Mouse (Mus musculus): ENCODE results near the gene Tcf7l2. TPM values are rescaled to one million over a fixed set of nuclear protein-coding genes. Genes with fewer than 3 reads are reported as not detected.

The Tcf7l2 gene
- polyA plus RNA-seq, 1 experiment, result 22.0 TPM

DNA sequence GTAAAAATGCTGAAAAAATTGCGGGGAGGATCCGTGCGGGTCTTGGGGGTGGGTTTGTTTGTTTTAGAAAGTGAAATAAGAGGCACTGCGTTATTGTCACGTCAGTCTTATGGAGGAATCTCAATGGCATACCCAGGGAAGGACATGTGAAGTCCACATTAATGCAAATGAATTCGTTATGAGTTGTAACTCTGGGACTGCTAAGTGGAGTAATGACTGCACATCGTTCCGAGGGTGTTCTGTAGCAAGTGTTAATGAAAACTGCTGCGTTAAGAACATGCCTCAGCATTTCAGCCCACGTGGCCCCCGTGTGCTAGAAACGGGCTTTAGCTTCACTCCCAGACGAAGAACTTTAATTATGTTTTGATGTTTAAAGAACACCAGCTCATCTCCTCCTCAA, 8.4 kb downstream of the Tcf7l2 start:
- DNase-seq (ENCODE audit: low read depth, low spot score), result no peak
- WGBS, result 83% methylated on average over 13 of the region's 13 CpGs

- WGBS, result 76% methylated on average over 7 of the region's 7 CpGs
- no peak for DNase-seq (ENCODE audit: low read depth, low spot score)
Measured at GRCm38 (mm10) chr19:55750465-55750864, 8.8 kb downstream of the Tcf7l2 start.

DNA sequence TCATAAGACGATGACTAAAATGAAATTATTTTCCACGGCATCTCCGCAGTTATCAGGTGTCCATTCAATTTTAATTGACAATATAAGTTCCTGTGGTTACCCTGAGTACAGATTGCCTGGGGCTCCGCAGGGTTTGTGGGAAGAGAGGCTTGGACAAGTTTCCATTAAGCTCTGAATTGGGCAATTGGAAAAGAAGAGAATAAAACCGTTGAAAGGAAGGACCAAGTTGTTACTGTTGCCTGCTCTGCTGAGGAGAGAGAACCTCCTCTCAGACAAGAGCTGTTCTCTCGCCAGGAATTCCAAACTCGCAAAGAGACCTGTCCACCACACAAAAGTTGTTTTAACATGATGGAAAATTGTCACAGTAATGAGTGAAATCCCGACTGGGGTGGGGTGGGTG, 11.2 kb downstream of the Tcf7l2 start:
- WGBS, result 75% methylated on average over 8 of the region's 8 CpGs
- no peak for DNase-seq (ENCODE audit: low read depth, low spot score)

DNA sequence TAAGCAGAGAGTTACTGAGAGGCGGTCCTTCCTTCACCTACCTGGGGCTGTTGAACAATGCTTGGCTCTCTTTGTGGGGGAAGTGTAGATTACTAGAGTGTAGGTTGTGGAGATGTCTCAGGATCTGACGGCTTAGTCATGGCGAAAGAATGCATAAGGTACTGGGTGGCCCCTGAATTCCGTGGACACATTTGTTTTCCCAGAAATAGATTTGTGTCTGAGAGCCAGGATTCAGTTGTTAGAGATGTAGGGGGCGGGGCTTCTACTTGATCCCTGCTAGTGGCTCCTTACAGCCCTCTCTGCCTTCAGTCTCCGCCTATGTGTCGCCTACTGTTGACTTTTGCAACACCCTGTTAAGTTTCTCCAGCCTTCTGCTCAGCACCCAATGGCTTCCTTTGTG, 12.7 kb downstream of the Tcf7l2 start:
- DNase-seq (ENCODE audit: low read depth, low spot score), result no peak
- 29% methylated on average over 7 of the region's 7 CpGs for WGBS

DNA sequence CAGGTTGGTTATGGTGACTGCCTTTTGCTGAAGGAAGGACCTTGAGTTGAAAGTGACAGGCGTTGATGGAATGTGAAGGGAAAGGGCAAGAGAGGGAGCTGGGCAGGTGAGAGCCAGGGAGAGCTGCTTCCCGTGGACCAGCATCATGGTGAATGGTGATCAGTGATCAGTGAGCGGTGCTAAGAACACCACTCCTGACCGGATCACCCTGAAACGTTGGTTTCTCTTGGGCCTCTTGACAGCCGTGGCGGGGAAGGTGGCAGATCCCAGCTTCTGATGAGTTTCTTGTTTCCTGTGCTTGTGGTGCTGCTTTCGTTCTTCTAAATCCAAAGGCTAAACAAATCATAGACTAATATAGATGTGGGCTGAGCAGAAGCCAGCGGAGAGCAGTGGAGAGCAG, 13.8 kb downstream of the Tcf7l2 start:
- DNase-seq (ENCODE audit: low read depth, low spot score), result no peak
- 86% methylated on average over 9 of the region's 9 CpGs for WGBS

- WGBS, result 25% methylated on average over 8 of the region's 8 CpGs
- DNase-seq (ENCODE audit: low read depth, low spot score), result no peak
Measured at GRCm38 (mm10) chr19:55756707-55757106, 15.1 kb downstream of the Tcf7l2 start.

- WGBS, result 48% methylated on average over 6 of the region's 6 CpGs
- DNase-seq (ENCODE audit: low read depth, low spot score), result no peak
Measured at GRCm38 (mm10) chr19:55757403-55757802, 15.8 kb downstream of the Tcf7l2 start.

GRCm38 (mm10) chr19:55758158-55758557, 16.5 kb downstream of the Tcf7l2 start:
- DNase-seq (ENCODE audit: low read depth, low spot score), result no peak

DNA sequence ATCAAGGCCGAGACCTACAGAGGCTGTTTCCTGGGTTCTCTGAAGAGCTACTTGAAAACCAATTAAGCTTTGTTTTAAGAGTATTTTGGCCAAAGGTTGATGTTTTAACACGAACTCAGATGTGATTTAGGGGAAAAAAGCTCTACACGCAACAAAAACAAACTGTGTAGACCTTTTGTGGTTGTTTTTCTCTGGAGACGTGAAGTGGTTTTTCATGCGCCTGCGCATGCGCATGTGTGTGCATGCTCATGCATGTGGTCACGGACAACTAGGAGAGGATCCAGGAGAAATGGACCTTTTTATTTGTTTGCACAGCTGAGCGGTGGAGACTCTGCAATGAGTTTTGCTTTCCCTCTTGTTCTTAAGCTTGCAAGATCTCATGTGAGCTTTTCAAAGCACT, 17.4 kb downstream of the Tcf7l2 start:
- no peak for DNase-seq (ENCODE audit: low read depth, low spot score)
- WGBS, result 58% methylated on average over 9 of the region's 9 CpGs

DNA sequence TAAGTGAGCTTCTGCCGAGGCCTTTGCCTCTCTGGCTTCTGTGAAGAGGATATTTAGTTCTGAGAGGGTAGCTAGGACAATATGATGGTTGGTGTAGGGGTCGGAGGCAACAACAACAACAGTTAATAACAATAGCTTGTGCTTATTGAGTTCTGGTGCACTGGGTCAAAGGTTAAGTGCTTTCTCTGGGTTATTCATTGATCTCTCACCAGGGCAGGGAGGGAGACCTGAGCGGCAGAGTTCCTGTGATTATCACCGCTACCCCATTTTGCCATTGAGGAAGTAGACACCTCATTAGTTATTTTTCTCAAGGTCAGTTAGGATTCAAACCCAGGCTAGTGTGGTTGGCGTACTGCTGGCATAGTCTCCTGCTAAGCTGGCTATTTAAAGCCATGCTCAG, 19.5 kb downstream of the Tcf7l2 start:
- no peak for DNase-seq (ENCODE audit: low read depth, low spot score)
- 58% methylated on average over 5 of the region's 5 CpGs for WGBS

DNA sequence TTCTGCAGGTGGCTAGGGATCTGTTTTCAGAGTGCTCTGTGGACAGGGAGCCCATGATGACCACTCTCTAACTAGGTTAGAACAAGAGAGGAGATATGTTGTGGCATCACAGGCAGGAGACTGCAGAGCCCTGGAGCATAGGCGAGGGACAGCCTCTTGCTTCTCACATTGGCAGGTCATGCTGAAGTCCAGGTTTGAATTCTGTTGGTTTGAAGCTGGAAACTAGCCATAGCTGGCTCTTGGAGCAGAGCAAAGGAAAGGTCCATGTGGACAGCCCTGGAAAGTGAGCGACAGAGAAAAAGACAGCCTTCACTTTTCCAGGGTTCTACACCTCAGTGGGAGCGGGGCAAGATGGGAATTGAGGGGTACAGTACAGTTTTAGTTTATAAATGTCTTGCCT, 20.6 kb downstream of the Tcf7l2 start:
- DNase-seq (ENCODE audit: low read depth, low spot score), result no peak
- 94% methylated on average over 3 of the region's 3 CpGs for WGBS

GRCm38 (mm10) chr19:55765814-55766213, 24.2 kb downstream of the Tcf7l2 start:
- 84% methylated on average over 11 of the region's 11 CpGs for WGBS
- DNase-seq (ENCODE audit: low read depth, low spot score), result no peak

DNA sequence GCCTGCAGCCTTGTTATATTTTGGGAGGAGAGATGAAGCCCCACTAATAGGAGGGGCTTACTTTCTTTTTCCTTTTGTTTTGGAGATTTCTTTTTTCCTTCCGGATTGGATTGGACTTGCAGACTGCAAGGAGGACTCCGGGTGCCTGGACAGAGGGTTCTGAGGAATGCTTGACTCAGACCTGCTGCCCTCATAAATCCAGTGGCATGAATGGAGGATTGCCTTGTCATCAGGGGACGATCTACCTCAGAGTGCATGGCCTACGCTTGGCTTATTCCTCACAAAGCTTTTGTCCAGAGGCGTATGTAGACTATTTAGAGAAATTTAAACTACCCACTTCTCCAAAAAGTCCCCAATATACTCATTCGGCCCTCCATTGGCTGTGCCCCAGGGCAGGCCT, 25.5 kb downstream of the Tcf7l2 start:
- DNase-seq (ENCODE audit: low read depth, low spot score), result no peak
- WGBS, result 58% methylated on average over 6 of the region's 6 CpGs

DNA sequence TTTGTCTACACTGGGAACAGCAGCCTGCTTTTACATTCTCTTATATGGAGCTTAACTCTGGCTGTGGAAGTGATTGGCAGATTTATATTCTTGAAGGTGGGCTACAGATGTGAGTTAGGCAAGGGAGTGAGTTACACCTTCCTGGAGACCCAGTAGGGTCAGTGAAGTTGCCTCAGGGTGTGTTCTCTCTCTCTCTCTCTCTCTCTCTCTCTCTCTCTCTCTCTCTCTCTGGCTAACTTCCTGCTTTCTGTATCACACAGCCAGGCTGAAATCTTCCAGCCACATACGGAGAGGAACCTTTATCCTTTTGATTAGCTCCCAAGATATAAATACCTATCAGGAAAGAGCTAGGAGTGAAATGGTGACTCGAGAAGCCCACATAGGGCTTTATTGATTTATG, 26.0 kb downstream of the Tcf7l2 start:
- 22% methylated on average over 2 of the region's 2 CpGs for WGBS
- no peak for DNase-seq (ENCODE audit: low read depth, low spot score)

DNA sequence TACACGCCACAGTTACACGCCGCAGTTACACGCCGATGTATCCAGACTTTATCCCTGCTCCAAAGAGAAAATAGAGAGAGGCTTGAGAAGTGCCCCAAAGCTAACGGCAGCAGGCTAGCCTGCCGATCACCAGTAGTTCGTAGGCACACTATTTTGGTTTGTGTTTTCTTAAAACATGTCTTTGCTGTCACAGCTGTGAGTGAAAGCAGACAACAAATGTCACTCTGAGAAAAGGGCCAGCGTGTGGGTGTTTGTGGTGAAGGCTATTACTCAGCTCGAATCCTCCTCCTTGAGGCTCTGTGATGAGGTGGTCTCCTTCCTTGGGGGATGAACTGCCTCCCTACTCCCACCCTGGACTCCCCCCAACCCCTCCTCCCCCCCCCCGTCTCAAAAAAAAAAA, 26.6 kb downstream of the Tcf7l2 start:
- DNase-seq (ENCODE audit: low read depth, low spot score), result no peak
- 76% methylated on average over 11 of the region's 11 CpGs for WGBS

GRCm38 (mm10) chr19:55768889-55769288, 27.3 kb downstream of the Tcf7l2 start:
- 87% methylated on average over 11 of the region's 11 CpGs for WGBS

GRCm38 (mm10) chr19:55774334-55774733, 32.7 kb downstream of the Tcf7l2 start:
- 28% methylated on average over 4 of the region's 4 CpGs for WGBS
- no peak for DNase-seq (ENCODE audit: low read depth, low spot score)

More at GRCm38 (mm10) chr19:55768889-55769288, 27.3 kb downstream of the Tcf7l2 start:
- no peak for DNase-seq (ENCODE audit: low read depth, low spot score)

DNA sequence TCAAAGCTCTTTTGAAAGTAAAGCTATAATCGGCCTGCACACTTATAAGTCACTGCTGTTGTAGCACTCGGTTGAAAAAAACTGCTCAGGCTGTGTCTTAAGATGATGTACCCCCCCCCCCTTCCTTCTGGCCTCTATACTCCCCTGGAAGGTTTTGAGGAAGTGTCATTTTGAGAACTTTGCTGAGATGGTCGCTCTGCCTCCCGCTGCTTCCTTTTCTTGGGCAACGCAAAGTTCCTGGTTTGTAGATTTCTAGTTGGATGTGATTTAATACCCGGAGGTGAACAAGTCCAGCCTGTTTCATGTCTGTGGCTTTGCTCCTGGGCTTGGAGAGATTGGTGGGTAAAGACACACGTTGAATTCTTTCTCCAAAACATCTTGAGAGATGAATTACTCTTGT, 33.2 kb downstream of the Tcf7l2 start:
- WGBS, result 28% methylated on average over 7 of the region's 7 CpGs
- no peak for DNase-seq (ENCODE audit: low read depth, low spot score)

- WGBS, result 67% methylated on average over 10 of the region's 10 CpGs
- no peak for DNase-seq (ENCODE audit: low read depth, low spot score)
Measured at GRCm38 (mm10) chr19:55779871-55780270, 38.3 kb downstream of the Tcf7l2 start.

DNA sequence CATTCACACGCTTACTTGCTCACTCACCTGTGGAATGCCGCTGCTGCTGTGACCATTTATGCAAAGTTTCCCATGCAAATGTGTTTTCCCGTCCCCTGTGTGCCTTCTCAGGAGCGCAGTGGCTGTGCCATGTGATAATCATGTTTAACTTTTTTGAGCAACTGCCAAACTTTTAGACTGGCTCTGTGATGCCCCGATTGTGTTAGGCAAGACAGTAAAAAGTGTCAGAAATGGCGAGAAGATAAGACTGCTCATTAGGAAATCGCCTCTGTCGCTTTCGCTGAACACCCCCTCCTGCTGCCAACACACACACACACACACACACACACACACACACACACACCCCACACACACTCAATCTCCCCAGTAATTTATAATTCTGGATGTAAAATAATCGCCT, 39.5 kb downstream of the Tcf7l2 start:
- WGBS, result 56% methylated on average over 10 of the region's 10 CpGs
- DNase-seq (ENCODE audit: low read depth, low spot score), result no peak

DNA sequence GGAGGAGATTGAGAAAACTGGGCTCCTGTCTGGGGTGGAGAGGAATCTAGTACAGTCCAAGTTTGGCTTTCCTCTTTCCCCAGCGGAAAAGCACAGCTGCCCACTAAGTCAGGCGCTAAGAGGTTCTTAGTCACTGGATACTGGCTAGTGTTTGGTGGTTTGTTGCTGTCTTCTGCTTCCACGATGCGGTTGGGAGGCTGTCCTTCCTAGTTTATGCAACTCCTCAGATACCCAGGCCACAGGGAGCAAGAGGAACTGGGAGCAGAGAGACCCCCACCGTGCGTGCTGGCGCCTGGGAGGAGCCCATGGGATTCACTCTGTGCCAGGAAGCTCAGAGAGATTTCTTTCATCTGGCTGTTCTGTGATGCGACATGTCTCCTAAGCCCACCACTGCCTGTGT, 40.1 kb downstream of the Tcf7l2 start:
- WGBS, result 80% methylated on average over 8 of the region's 8 CpGs
- no peak for DNase-seq (ENCODE audit: low read depth, low spot score)

DNA sequence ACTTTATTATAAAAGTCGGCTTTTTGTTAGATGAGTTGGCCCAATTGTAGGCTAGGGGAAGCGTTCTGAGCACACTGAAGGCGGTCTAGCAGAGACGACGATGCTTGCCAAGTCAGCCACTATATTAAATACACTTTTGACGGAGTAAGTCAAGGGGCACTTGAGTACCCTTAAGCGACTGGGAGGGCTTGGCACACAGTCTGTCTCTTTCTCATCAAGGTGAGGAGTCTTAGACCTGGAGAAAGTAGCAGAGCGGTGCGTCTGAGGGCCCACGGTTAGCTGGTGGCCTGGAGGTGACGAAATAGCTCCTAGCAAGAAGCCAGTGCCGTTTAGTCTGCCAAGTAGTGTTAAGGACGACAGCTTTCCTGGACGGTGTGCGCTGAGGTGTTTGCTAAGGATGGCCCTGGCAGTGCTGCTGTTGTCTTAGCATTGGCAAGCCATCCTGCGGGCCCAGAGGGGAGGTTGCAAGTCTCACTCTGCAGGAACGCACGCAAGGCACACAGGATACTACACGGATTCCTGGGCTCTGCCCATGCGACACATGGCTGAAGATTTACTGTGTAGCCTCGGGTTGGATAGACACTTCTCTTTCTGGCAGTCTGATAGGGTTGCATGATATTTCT, 43.3 kb downstream of the Tcf7l2 start:
- no peak for DNase-seq (ENCODE audit: low read depth, low spot score)

More for the DNA sequence above, 43.3 kb downstream of the Tcf7l2 start:
- WGBS, result 85% methylated on average over 21 of the region's 21 CpGs

Data from large intestine, adult 2 months (tissue).